21 mouse cellular contexts compared by ENCODE assay signal in the genomic region with DNA sequence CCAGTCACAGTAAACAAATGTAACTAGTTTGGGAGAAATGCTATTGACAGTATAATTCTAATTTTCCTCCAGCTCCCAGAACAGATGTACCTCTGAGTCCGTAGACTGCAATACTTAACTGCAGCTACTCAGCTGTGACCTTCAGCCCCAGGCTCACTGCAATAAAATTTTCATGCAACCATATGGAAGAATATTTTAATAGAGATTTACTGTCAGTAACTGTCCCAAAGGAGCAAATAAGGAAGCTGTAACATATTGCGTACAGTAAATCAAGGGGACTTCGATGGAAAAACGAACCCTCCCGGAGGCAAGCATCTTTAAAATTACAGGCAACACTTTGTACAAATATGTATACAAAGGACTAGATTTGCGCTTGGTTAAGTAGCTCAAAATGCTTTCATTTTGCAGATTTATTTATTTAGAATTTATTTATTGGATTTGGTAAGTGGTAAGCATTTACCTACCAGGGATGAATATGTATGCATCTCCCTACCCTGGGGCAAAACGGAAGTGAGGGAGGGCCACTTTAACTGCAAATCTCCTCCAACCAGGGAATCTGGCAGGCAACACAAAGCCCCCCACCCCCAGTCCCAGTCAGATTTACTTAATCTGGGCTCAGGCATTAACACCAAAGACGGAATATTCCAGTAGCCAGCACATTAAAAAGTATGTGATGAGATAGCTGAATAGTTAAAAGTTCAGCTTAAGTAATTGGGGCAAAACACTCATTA.
DNase-seq lines count a peak whose midpoint lies in the region; ATAC-seq and TF ChIP-seq lines count a peak whose summit lies in the region.
"Had no signal": no experiment of that assay in that cellular context is flagged by ENCODE, and none has a peak within 500 bp of the region (broad histone marks: within the 10 kb centered on the region; RNA-seq: fewer than 3 reads in every experiment).

No protein-coding gene starts in this region.

- no peak overlapping the region for H3K27ac ChIP-seq in midbrain, embryonic 13.5 days
- no peak overlapping the region for H3K27ac ChIP-seq in midbrain, embryonic 11.5 days (ENCODE audit: low read depth, low read length)
- no peak overlapping the region for H3K27ac ChIP-seq in hindbrain, postnatal 0 days
- no peak overlapping the region; the same call in 1 of the 2 replicates for H3K27ac ChIP-seq in neural tube, embryonic 13.5 days (replicated peaks)
- H3K27ac ChIP-seq: embryonic facial prominence, embryonic 10.5 days; gastrocnemius, adult 2 months; stomach, postnatal 0 days had no signal

- H3K4me1 ChIP-seq in midbrain, embryonic 13.5 days (replicated peaks): 0 out of 2 replicates have a peak, but pooled peaks cover 2% of the 10 kb centered on the region
- H3K4me1 ChIP-seq in midbrain, embryonic 11.5 days (ENCODE audit: control insufficient read depth, insufficient read depth, low read length): no peaks in the 10 kb centered on the region
- no peaks in the 10 kb centered on the region for H3K4me1 ChIP-seq in hindbrain, postnatal 0 days (ENCODE audit: insufficient read depth, low read length)
- H3K4me1 ChIP-seq in neural tube, embryonic 13.5 days (replicated peaks): peaks cover 20% of the 10 kb centered on the region
- H3K4me1 ChIP-seq: embryonic facial prominence, embryonic 10.5 days had no signal

- no peak overlapping the region for H3K9ac ChIP-seq in midbrain, embryonic 13.5 days (replicated peaks)
- H3K9ac ChIP-seq in midbrain, embryonic 11.5 days (ENCODE audit: low read length): no peak overlapping the region
- no peak overlapping the region for H3K9ac ChIP-seq in hindbrain, postnatal 0 days (replicated peaks; ENCODE audit: low read length)
- no peak overlapping the region for H3K9ac ChIP-seq in neural tube, embryonic 13.5 days

- no peak for TF ChIP-seq CTCF in hindbrain, postnatal 0 days (IDR thresholded peaks at IDR 0.05; ENCODE audit: low read depth)

- WGBS in midbrain, embryonic 13.5 days: 66% methylated on average over 8 of the region's 8 CpGs
- WGBS in midbrain, embryonic 11.5 days: 83% methylated on average over 8 of the region's 8 CpGs
- WGBS in hindbrain, postnatal 0 days: 58% methylated on average over 8 of the region's 8 CpGs
- WGBS in neural tube, embryonic 13.5 days: 31% methylated on average over 8 of the region's 8 CpGs

- peak; percentile 82 for ATAC-seq in midbrain, embryonic 13.5 days
- ATAC-seq in midbrain, embryonic 11.5 days (ENCODE audit: low FRiP score): no peak; the same call in 1 of the 2 replicates
- no peak for ATAC-seq in hindbrain, postnatal 0 days
- ATAC-seq in neural tube, embryonic 13.5 days (ENCODE audit: low read depth): peak; percentile 92
- ATAC-seq: activated CD4-positive, CD25-positive, alpha-beta regulatory T cell, adult 4 months; CD4-positive, CD25-positive, alpha-beta regulatory T cell, adult 4 months had no signal

- no peak overlapping the region for H3K4me2 ChIP-seq in midbrain, embryonic 13.5 days (replicated peaks)
- H3K4me2 ChIP-seq in midbrain, embryonic 11.5 days: no peak overlapping the region
- no peak overlapping the region for H3K4me2 ChIP-seq in hindbrain, postnatal 0 days (ENCODE audit: low read depth, low read length)
- 0 out of 2 replicates have a peak overlapping the region, but pooled peaks have one; percentile 16 for H3K4me2 ChIP-seq in neural tube, embryonic 13.5 days
- H3K4me2 ChIP-seq: heart, embryonic 11.5 days had no signal

- H3K9me3 ChIP-seq in midbrain, embryonic 13.5 days: no peaks in the 10 kb centered on the region
- H3K9me3 ChIP-seq in midbrain, embryonic 11.5 days (ENCODE audit: control insufficient read depth, low read length): no peaks in the 10 kb centered on the region
- no peaks in the 10 kb centered on the region for H3K9me3 ChIP-seq in hindbrain, postnatal 0 days (ENCODE audit: low read length)
- no peaks in the 10 kb centered on the region for H3K9me3 ChIP-seq in neural tube, embryonic 13.5 days
- H3K9me3 ChIP-seq: embryonic facial prominence, embryonic 10.5 days had no signal

- DNase-seq in embryo, embryonic 11.5 days (ENCODE audit: low read depth, low spot score): peak; percentile 13
- no peak for DNase-seq in embryo, embryonic 10.5 days (ENCODE audit: low spot score)
- DNase-seq in midbrain, embryonic 11.5 days (ENCODE audit: low spot score, missing footprints): no peak
- DNase-seq in hindbrain, postnatal 0 days (ENCODE audit: low spot score): peak; percentile 20
- DNase-seq in layer of hippocampus, postnatal 36 days: no peak
- no peak for DNase-seq in right cerebral cortex, postnatal 14 days
- DNase-seq: adrenal gland, postnatal 10 days; cerebellum, postnatal 14 days; gastrocnemius, adult 2 months; heart, postnatal 10 days; kidney, adult 9 months; liver; lung, adult 18-20 months; lung, postnatal 36 days had no signal

- H3K36me3 ChIP-seq in midbrain, embryonic 13.5 days: no peaks in the 10 kb centered on the region
- H3K36me3 ChIP-seq in midbrain, embryonic 11.5 days (ENCODE audit: control insufficient read depth, insufficient read depth, low read length): no peaks in the 10 kb centered on the region
- no peaks in the 10 kb centered on the region for H3K36me3 ChIP-seq in hindbrain, postnatal 0 days (ENCODE audit: insufficient read depth, low read length)
- H3K36me3 ChIP-seq in neural tube, embryonic 13.5 days: no peaks in the 10 kb centered on the region
- H3K36me3 ChIP-seq: embryonic facial prominence, embryonic 10.5 days had no signal

- no peak overlapping the region for H3K4me3 ChIP-seq in midbrain, embryonic 13.5 days (replicated peaks)
- no peak overlapping the region for H3K4me3 ChIP-seq in midbrain, embryonic 11.5 days (ENCODE audit: low read depth, low read length)
- no peak overlapping the region for H3K4me3 ChIP-seq in hindbrain, postnatal 0 days (ENCODE audit: low read length)
- H3K4me3 ChIP-seq in neural tube, embryonic 13.5 days: no peak overlapping the region
- H3K4me3 ChIP-seq: embryonic facial prominence, embryonic 10.5 days; gastrocnemius, adult 2 months had no signal

- H3K27me3 ChIP-seq in midbrain, embryonic 13.5 days: no peaks in the 10 kb centered on the region
- H3K27me3 ChIP-seq in midbrain, embryonic 11.5 days (ENCODE audit: control insufficient read depth, insufficient read depth, low read length): no peaks in the 10 kb centered on the region
- H3K27me3 ChIP-seq in hindbrain, postnatal 0 days (ENCODE audit: insufficient read depth, low read length): no peaks in the 10 kb centered on the region
- no peaks in the 10 kb centered on the region for H3K27me3 ChIP-seq in neural tube, embryonic 13.5 days

Comparison
In these comparisons a context has a peak if more than half of its experiments do, and no peak if none do; other contexts are left out.
1. DNase-seq: peak in embryo, embryonic 11.5 days (single experiment) and hindbrain, postnatal 0 days (single experiment); none in embryo, embryonic 10.5 days (single experiment), midbrain, embryonic 11.5 days (single experiment), layer of hippocampus, postnatal 36 days (0 of 2) and right cerebral cortex, postnatal 14 days (single experiment).
2. ATAC-seq: peak in midbrain, embryonic 13.5 days (single experiment) and neural tube, embryonic 13.5 days (single experiment); none in midbrain, embryonic 11.5 days (single experiment) and hindbrain, postnatal 0 days (single experiment).